Mouse (Mus musculus) lung, postnatal 0 days (tissue): ENCODE measurements at regions not wholly inside any gene's neighbourhood (a gene's known extent, or its start where the extent isn't known, plus 50 kb on each side); places are given as distances from the start of the nearest gene placed in this dataset.

Experiments used
- CTCF ChIP-seq: IDR thresholded peaks from 2 replicates; pipeline ENCODE4 v1.5.1; 2016; ENCODE audit warnings: antibody characterized with exemption, mild to moderate bottlenecking
- EP300 ChIP-seq: IDR thresholded peaks from 2 replicates; pipeline ENCODE4 v1.6.1; 2016; ENCODE audit warnings: antibody characterized with exemption, mild to moderate bottlenecking, control low read depth

DNA sequence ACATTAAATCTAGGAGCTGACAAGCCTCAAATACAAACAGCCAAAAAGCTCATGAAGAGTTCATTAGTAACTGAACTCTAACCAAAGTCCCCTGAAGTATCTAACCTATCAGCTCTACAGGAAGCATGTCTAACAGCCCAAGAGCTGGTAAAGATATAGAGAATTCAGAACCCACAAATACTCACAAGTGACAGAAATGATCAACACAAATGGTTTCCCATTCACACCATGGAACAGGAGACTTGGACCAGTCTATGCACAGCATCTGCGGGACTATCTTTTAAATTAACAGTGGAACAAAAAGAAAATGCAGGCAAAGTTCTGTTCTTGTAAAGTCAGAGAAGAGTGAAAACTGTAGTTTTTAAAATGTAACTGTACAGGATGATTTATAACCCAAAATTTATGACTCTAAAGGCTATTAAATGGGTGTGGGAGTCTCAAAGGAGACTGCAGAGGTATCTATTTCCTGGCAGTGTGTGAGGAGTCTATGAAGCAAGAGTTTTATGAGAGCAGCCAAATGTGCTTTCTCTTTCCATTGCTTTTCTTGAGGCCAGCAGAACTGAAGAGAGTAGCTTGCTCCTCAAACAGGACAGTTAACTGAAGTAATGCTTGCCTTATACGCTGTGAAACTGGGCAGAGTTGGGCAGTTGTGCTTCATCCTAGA lies 152.7 kb upstream of the Mad2l1 start:
- no peak for TF ChIP-seq EP300
- TF ChIP-seq CTCF = no peak
